Mouse (Mus musculus) stomach, embryonic 15.5 days (tissue): ENCODE measurements around the gene Cux1. TPM values are rescaled to one million over a fixed set of nuclear protein-coding genes. Genes with fewer than 3 reads are reported as not detected.

Source experiments
- ATAC-seq: fragments of 200-750 bp; cut with Nextera tagmentation; 2 replicates; pipeline ENCODE4 v1.8.0; 2017; ENCODE audit warnings: low read depth, moderate number of reproducible peaks, moderate TSS enrichment; ENCODE audit not compliant: insufficient read depth, low FRiP score
- H3K27ac ChIP-seq: fragments of 300-500 bp; sonication (generic); 2 replicates; pipeline ENCODE4 v1.5.1; 2015; ENCODE audit warnings: mild to moderate bottlenecking, inconsistent platforms
- H3K27me3 ChIP-seq: fragments of 300-500 bp; sonication (generic); replicated peaks from 2 replicates; pipeline ENCODE4 v1.6.1; 2015; ENCODE audit warnings: inconsistent platforms
- H3K36me3 ChIP-seq: fragments of 300-500 bp; sonication (generic); 2 replicates; pipeline ENCODE4 v1.6.1; 2015; ENCODE audit warnings: inconsistent platforms
- H3K4me1 ChIP-seq: fragments of 300-500 bp; sonication (generic); 2 replicates; pipeline ENCODE4 v1.6.1; 2015; ENCODE audit warnings: inconsistent platforms
- H3K4me2 ChIP-seq: fragments of 300-500 bp; sonication (generic); 2 replicates; pipeline ENCODE4 v1.6.1; 2015; ENCODE audit warnings: mild to moderate bottlenecking, inconsistent platforms
- H3K4me3 ChIP-seq: fragments of 300-500 bp; sonication (generic); replicated peaks from 2 replicates; pipeline ENCODE4 v1.5.1; 2015; ENCODE audit warnings: inconsistent platforms
- H3K9ac ChIP-seq: fragments of 300-500 bp; sonication (generic); 2 replicates; pipeline ENCODE4 v1.6.1; 2015; ENCODE audit warnings: inconsistent platforms
- H3K9me3 ChIP-seq: fragments of 300-500 bp; sonication (generic); 2 replicates; pipeline ENCODE4 v1.6.1; 2016; ENCODE audit warnings: inconsistent platforms
- WGBS: fragments of 180-500 bp; shearing (Covaris S2); methylation state at CpG from one replicate; pipeline ENCODE4 v1.1.7; 2015; 5-methylcytosine and 5-hydroxymethylcytosine counted together
- polyA plus RNA-seq: library from polyadenylated mRNA; unstranded; fragments of >200 nt; fragmentation: Nextera tagmentation; extraction: Ambion mirVana; gene quantifications from 2 replicates; pipeline ENCODE4 v1.2.1, GENCODE M21; 2015

The Cux1 gene
- polyA plus RNA-seq, 1 experiment from 2014 or later = 73.5 TPM

- Histone ChIP-seq H3K9me3 (no peaks in the 10 kb centered on the region), H3K4me1 (no peaks in the 10 kb centered on the region), H3K27ac (no peak overlapping the region; the same call in 1 of the 2 replicates), H3K9ac (no peak overlapping the region), H3K36me3 (peaks cover 37% of the 10 kb centered on the region), H3K4me3 (no peak overlapping the region), H3K27me3 (no peaks in the 10 kb centered on the region), H3K4me2 (no peak overlapping the region)
- WGBS = 69% methylated on average over 19 of the region's 19 CpGs
- ATAC-seq = no peak
These were observed 263.8 kb downstream of the Cux1 start for GRCm38 (mm10) chr5:136303409-136303983.

GRCm38 (mm10) chr5:136300880-136301279 is 266.4 kb downstream of the Cux1 start:
- H3K27ac ChIP-seq = no peak overlapping the region
- no peak overlapping the region for H3K9ac ChIP-seq
- no peaks in the 10 kb centered on the region for H3K9me3 ChIP-seq
- no peak for ATAC-seq
- H3K27me3 ChIP-seq = no peaks in the 10 kb centered on the region
- peaks cover 25% of the 10 kb centered on the region for H3K36me3 ChIP-seq
- WGBS = 92% methylated on average over 6 of the region's 6 CpGs
- no peaks in the 10 kb centered on the region for H3K4me1 ChIP-seq
- no peak overlapping the region for H3K4me2 ChIP-seq
- H3K4me3 ChIP-seq = no peak overlapping the region

DNA sequence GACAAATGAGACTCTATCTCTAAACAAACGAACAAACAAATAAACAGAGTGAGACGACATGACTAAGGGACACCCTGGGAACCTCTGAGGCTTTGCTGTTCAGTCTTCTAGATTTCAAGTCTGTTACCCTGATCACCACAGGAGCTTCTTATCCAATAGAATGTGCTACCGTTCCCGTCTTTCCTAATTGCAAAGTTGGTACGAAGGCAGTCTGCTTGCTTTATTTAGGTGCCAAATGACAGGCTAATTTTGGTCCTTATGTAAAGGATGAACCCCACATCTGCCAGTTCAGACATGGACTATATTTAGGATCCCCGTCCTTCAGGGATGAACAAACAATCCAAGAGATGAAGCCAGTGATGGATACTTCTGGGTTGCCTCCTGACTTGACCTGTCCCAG is 269.6 kb downstream of the Cux1 start:
- H3K9ac ChIP-seq = no peak overlapping the region
- H3K36me3 ChIP-seq = peaks cover 19% of the 10 kb centered on the region
- H3K9me3 ChIP-seq = no peaks in the 10 kb centered on the region
- no peak overlapping the region for H3K4me3 ChIP-seq
- H3K4me1 ChIP-seq = no peaks in the 10 kb centered on the region
- no peaks in the 10 kb centered on the region for H3K27me3 ChIP-seq
- no peak overlapping the region for H3K27ac ChIP-seq
- no peak for ATAC-seq
- H3K4me2 ChIP-seq = no peak overlapping the region
- WGBS = 84% methylated on average over 6 of the region's 6 CpGs

DNA sequence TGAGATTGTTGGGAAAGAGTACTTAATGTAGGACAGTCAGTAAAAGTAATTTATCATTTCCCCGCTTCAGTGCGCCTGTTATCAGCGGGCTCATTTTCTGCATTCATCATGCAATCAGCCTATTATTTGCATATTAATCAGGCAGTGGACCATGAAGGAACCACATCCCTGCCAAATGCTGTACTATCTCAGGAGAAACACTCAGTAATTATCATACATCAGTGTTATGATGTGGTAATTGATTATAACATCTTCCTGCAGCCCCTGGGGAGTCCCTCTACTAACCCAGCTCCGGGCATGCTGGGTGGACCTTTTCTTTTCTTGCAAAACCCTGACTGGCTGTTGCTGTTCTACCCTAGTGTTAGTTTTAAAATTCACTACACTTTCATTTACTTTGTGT is 270.4 kb downstream of the Cux1 start:
- Histone ChIP-seq H3K27ac (no peak overlapping the region), H3K4me1 (no peaks in the 10 kb centered on the region), H3K9ac (no peak overlapping the region), H3K9me3 (no peaks in the 10 kb centered on the region), H3K27me3 (no peaks in the 10 kb centered on the region), H3K4me2 (no peak overlapping the region), H3K36me3 (peaks cover 15% of the 10 kb centered on the region), H3K4me3 (no peak overlapping the region)
- ATAC-seq = no peak
- WGBS = 90% methylated on average over 4 of the region's 4 CpGs

- Histone ChIP-seq H3K27ac (no peak overlapping the region), H3K4me1 (no peaks in the 10 kb centered on the region), H3K4me3 (no peak overlapping the region), H3K9me3 (no peaks in the 10 kb centered on the region), H3K9ac (no peak overlapping the region), H3K36me3 (no peaks in the 10 kb centered on the region; the same call in 1 of the 2 replicates), H3K4me2 (no peak overlapping the region), H3K27me3 (no peaks in the 10 kb centered on the region)
- WGBS = 75% methylated on average over 4 of the region's 4 CpGs
- ATAC-seq = no peak
These were observed 274.3 kb downstream of the Cux1 start for GRCm38 (mm10) chr5:136292971-136293418.

GRCm38 (mm10) chr5:136292361-136292760 is 274.9 kb downstream of the Cux1 start:
- Histone ChIP-seq H3K9me3 (no peaks in the 10 kb centered on the region), H3K27me3 (no peaks in the 10 kb centered on the region), H3K4me2 (no peak overlapping the region), H3K4me3 (no peak overlapping the region), H3K27ac (no peak overlapping the region), H3K36me3 (no peaks in the 10 kb centered on the region; the same call in 1 of the 2 replicates), H3K9ac (no peak overlapping the region), H3K4me1 (no peaks in the 10 kb centered on the region)
- WGBS = 76% methylated on average over 2 of the region's 2 CpGs
- no peak for ATAC-seq

DNA sequence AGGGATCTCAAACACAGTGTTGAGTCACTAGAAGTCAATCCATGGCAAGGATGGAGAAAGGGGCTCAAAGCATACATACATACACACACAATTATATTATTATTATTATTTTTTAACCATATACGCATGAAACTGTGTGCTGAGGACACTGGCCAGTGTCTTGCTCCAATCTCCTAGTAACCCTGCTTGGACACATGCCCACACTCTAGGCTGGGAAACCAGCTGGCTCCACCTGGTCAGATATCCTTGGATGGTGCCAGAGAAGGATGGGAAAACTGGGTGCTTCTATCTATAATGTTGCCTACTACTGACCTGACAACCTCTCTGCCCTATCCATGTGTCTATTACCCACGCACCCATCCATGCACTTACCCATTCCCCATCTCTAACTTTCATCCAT is 275.7 kb downstream of the Cux1 start:
- no peaks in the 10 kb centered on the region for H3K27me3 ChIP-seq
- 78% methylated on average over 2 of the region's 2 CpGs for WGBS
- H3K27ac ChIP-seq = no peak overlapping the region
- H3K9me3 ChIP-seq = no peaks in the 10 kb centered on the region
- ATAC-seq = no peak
- H3K4me2 ChIP-seq = no peak overlapping the region
- no peak overlapping the region for H3K9ac ChIP-seq
- no peaks in the 10 kb centered on the region; the same call in 1 of the 2 replicates for H3K36me3 ChIP-seq
- no peak overlapping the region for H3K4me3 ChIP-seq
- H3K4me1 ChIP-seq = no peaks in the 10 kb centered on the region

DNA sequence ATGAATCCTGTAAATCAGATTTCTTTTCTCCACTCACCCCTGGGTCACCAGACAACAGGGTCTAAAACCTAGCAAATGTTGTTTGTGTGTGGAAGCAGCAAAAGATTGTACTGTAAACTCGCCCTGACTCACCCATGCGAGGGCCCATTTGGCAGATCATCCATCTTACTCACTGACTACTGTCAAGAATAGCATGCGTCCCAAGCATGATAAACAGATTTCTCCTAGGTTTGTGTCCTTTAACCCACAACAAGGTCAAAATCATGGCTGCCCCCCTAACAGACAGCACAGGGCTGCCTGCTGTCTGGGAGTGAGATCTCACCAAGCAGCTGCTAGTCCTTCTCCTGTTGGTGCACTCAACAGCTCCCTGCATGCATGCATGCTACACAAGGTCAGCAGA is 277.5 kb downstream of the Cux1 start:
- Histone ChIP-seq H3K27ac (no peak overlapping the region), H3K9me3 (no peaks in the 10 kb centered on the region), H3K4me2 (no peak overlapping the region), H3K4me1 (no peaks in the 10 kb centered on the region), H3K9ac (no peak overlapping the region), H3K4me3 (no peak overlapping the region), H3K27me3 (no peaks in the 10 kb centered on the region), H3K36me3 (peaks cover 7% of the 10 kb centered on the region)
- WGBS = 74% methylated on average over 3 of the region's 3 CpGs
- no peak for ATAC-seq

DNA sequence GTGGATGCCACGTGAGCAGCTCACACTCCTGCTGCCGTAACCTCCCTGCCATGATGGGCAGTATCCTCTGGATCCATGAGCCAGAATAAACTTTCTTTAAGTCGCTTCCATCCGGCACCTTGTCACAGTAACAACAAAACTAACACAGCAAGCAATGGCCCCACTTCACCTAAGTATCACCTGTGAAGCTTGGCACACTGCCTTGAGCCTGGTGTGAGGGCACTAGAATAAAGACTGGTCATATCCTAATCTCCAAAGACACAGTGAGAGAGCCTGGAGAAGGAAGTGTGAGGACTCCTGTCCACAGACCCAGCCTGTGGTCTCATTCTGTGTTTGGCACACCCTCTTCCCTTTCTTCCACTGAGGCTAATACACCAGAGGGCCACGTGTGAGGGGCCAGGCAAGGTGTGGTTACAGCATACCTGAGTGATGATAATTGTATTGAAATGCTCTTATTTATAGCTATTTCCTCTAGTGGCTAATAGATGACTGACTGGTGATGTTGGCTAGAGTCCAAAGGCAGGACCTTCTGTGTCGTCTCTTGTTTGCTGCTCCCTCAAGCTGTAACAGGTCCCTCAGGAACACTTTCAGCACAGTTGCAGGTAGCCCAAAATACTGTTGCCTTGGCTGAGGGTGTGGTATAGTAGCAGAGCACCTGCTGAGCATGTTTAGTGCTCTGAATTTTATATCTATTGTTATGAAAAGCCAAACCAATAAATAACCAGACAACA is 278.8 kb downstream of the Cux1 start:
- Histone ChIP-seq H3K4me1 (no peaks in the 10 kb centered on the region), H3K4me2 (no peak overlapping the region), H3K4me3 (no peak overlapping the region), H3K36me3 (peaks cover 7% of the 10 kb centered on the region), H3K9me3 (no peaks in the 10 kb centered on the region), H3K27me3 (no peaks in the 10 kb centered on the region), H3K9ac (no peak overlapping the region), H3K27ac (no peak overlapping the region)
- WGBS = 70% methylated on average over 6 of the region's 6 CpGs
- peak; percentile 65 for ATAC-seq

DNA sequence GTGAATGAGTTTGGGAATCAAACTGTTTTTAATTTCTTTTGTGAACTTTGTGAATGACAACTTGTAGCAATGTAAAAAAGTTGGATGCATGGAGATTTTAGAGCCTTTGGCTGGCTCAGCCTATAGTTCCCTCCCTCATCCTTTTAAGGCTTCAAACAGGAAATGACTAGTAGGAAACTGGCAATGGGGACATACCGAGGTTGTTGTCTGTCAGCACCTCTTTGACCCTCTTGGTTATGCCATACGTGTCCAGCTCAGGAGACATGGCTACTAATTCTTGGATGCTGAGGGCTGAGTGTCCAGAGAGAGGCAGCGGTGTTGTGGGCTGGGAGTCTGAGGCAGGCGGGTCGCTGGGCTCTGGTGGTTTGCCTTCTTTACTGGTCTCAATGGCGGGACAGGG is 280.7 kb downstream of the Cux1 start:
- Histone ChIP-seq H3K27me3 (no peaks in the 10 kb centered on the region), H3K9ac (no peak overlapping the region), H3K9me3 (no peaks in the 10 kb centered on the region), H3K36me3 (peaks cover 17% of the 10 kb centered on the region), H3K4me3 (no peak overlapping the region), H3K4me2 (no peak overlapping the region), H3K4me1 (no peaks in the 10 kb centered on the region), H3K27ac (no peak overlapping the region)
- no peak for ATAC-seq
- 81% methylated on average over 6 of the region's 6 CpGs for WGBS

- Histone ChIP-seq H3K4me3 (no peak overlapping the region), H3K4me2 (no peak overlapping the region), H3K27ac (no peak overlapping the region), H3K9me3 (no peaks in the 10 kb centered on the region), H3K4me1 (no peaks in the 10 kb centered on the region), H3K27me3 (no peaks in the 10 kb centered on the region), H3K9ac (no peak overlapping the region), H3K36me3 (peaks cover 22% of the 10 kb centered on the region)
- no peak for ATAC-seq
- 86% methylated on average over 7 of the region's 7 CpGs for WGBS
These were observed 282.2 kb downstream of the Cux1 start for GRCm38 (mm10) chr5:136285106-136285505.

DNA sequence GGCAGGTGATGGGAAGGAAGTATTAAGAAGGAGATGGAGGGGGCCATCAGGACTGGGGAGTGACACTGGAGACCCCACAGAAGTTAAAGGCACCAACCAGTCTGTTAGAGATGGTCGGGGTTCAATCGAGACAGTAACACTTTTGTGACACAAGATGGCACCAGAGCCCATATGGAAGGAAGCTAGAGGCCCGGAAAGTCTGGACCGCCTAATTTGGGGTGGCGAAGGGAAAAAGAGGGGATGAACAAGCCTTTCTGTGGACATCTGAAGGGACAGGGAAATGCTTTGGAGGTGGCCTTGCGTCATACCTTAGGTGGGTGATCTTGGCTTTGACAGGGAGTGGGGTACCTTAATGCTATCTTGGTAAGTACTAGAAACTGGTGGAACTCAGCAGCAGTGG is 285.9 kb downstream of the Cux1 start:
- H3K9ac ChIP-seq = no peak overlapping the region
- no peaks in the 10 kb centered on the region for H3K27me3 ChIP-seq
- no peak overlapping the region for H3K4me2 ChIP-seq
- H3K36me3 ChIP-seq = peaks cover 57% of the 10 kb centered on the region
- WGBS = 56% methylated on average over 6 of the region's 6 CpGs
- ATAC-seq = no peak
- H3K4me1 ChIP-seq = no peaks in the 10 kb centered on the region
- no peaks in the 10 kb centered on the region for H3K9me3 ChIP-seq
- H3K4me3 ChIP-seq = no peak overlapping the region
- no peak overlapping the region for H3K27ac ChIP-seq
